In genomic region chr1:64391525-64391924, GRCm38 (mm10) we compare ENCODE assay signal across 25 mouse cellular contexts.
DNase-seq lines count a peak whose midpoint lies in the region; ATAC-seq lines count a peak whose summit lies in the region.
"Had no signal": no experiment of that assay in that cellular context is flagged by ENCODE, and none has a peak within 500 bp of the region (broad histone marks: within the 10 kb centered on the region; RNA-seq: fewer than 3 reads in every experiment).

No protein-coding gene starts in this region.

- H3K27ac ChIP-seq in hindbrain, embryonic 13.5 days: 0 out of 2 replicates have a peak overlapping the region, but pooled peaks have one; percentile 42
- no peak overlapping the region for H3K27ac ChIP-seq in hindbrain, embryonic 10.5 days
- H3K27ac ChIP-seq in neural tube, embryonic 12.5 days: no peak overlapping the region
- no peak overlapping the region for H3K27ac ChIP-seq in neural tube, embryonic 15.5 days (replicated peaks)
- H3K27ac ChIP-seq: embryonic facial prominence, embryonic 10.5 days; embryonic facial prominence, embryonic 13.5 days; forebrain, embryonic 12.5 days; forebrain, embryonic 15.5 days; hindbrain, embryonic 15.5 days; intestine, embryonic 15.5 days had no signal

- H3K9me3 ChIP-seq in hindbrain, embryonic 13.5 days: no peaks in the 10 kb centered on the region
- H3K9me3 ChIP-seq in hindbrain, embryonic 10.5 days: no peaks in the 10 kb centered on the region
- no peaks in the 10 kb centered on the region for H3K9me3 ChIP-seq in neural tube, embryonic 12.5 days
- H3K9me3 ChIP-seq in neural tube, embryonic 15.5 days (replicated peaks): no peaks in the 10 kb centered on the region
- H3K9me3 ChIP-seq: embryonic facial prominence, embryonic 10.5 days; embryonic facial prominence, embryonic 13.5 days; forebrain, embryonic 12.5 days; forebrain, embryonic 15.5 days; G1E; hindbrain, embryonic 15.5 days; intestine, embryonic 15.5 days had no signal

- DNase-seq in hindbrain, embryonic 10.5 days (ENCODE audit: low spot score): no peak
- no peak for DNase-seq in neural tube, embryonic 10.5 days (ENCODE audit: extremely low spot score, low spot score)
- no peak for DNase-seq in kidney, adult 11 months
- DNase-seq: adrenal gland, postnatal 10 days; B cell, adult 2 months; cerebellum, adult 11-12 months; cerebellum, adult 8-10 months; cerebellum, postnatal 10 days; cerebellum, postnatal 36 days; embryo, embryonic 11 days; gastrocnemius, postnatal 25 days had no signal

- no peak overlapping the region for H3K4me3 ChIP-seq in hindbrain, embryonic 13.5 days
- H3K4me3 ChIP-seq in hindbrain, embryonic 10.5 days: no peak overlapping the region
- H3K4me3 ChIP-seq in neural tube, embryonic 12.5 days: no peak overlapping the region
- H3K4me3 ChIP-seq in neural tube, embryonic 15.5 days (replicated peaks): no peak overlapping the region
- H3K4me3 ChIP-seq: embryonic facial prominence, embryonic 10.5 days; embryonic facial prominence, embryonic 13.5 days; erythroblast, embryonic 14.5 days; forebrain, embryonic 12.5 days; forebrain, embryonic 15.5 days; hindbrain, embryonic 15.5 days; intestine, embryonic 15.5 days had no signal

- 0 out of 2 replicates have a peak, but pooled peaks cover 4% of the 10 kb centered on the region for H3K4me1 ChIP-seq in hindbrain, embryonic 13.5 days (replicated peaks)
- no peaks in the 10 kb centered on the region for H3K4me1 ChIP-seq in hindbrain, embryonic 10.5 days (replicated peaks)
- H3K4me1 ChIP-seq in neural tube, embryonic 12.5 days: no peaks in the 10 kb centered on the region; the same call in 1 of the 2 replicates
- H3K4me1 ChIP-seq in neural tube, embryonic 15.5 days: peaks cover 10% of the 10 kb centered on the region
- H3K4me1 ChIP-seq: embryonic facial prominence, embryonic 10.5 days; embryonic facial prominence, embryonic 13.5 days; forebrain, embryonic 12.5 days; forebrain, embryonic 15.5 days; hindbrain, embryonic 15.5 days; intestine, embryonic 15.5 days had no signal

- no peaks in the 10 kb centered on the region for H3K27me3 ChIP-seq in hindbrain, embryonic 13.5 days
- no peaks in the 10 kb centered on the region for H3K27me3 ChIP-seq in hindbrain, embryonic 10.5 days (ENCODE audit: insufficient read depth, poor library complexity, severe bottlenecking)
- H3K27me3 ChIP-seq in neural tube, embryonic 12.5 days (replicated peaks): no peaks in the 10 kb centered on the region
- H3K27me3 ChIP-seq in neural tube, embryonic 15.5 days (replicated peaks): no peaks in the 10 kb centered on the region
- H3K27me3 ChIP-seq: CH12.LX; embryonic facial prominence, embryonic 13.5 days; forebrain, embryonic 12.5 days; forebrain, embryonic 15.5 days; hindbrain, embryonic 15.5 days; intestine, embryonic 15.5 days; Patski had no signal

- 57% methylated on average over 8 of the region's 8 CpGs for WGBS in hindbrain, embryonic 13.5 days
- WGBS in hindbrain, embryonic 10.5 days: 92% methylated on average over 8 of the region's 8 CpGs
- 20% methylated on average over 8 of the region's 8 CpGs for WGBS in neural tube, embryonic 12.5 days
- WGBS in neural tube, embryonic 15.5 days: 20% methylated on average over 8 of the region's 8 CpGs

- no peak overlapping the region for H3K9ac ChIP-seq in hindbrain, embryonic 13.5 days
- H3K9ac ChIP-seq in neural tube, embryonic 12.5 days: no peak overlapping the region
- H3K9ac ChIP-seq in neural tube, embryonic 15.5 days (replicated peaks): no peak overlapping the region
- H3K9ac ChIP-seq: embryonic facial prominence, embryonic 13.5 days; forebrain, embryonic 12.5 days; forebrain, embryonic 15.5 days; hindbrain, embryonic 15.5 days; intestine, embryonic 15.5 days had no signal

- no peak for ATAC-seq in hindbrain, embryonic 13.5 days (ENCODE audit: low FRiP score)
- ATAC-seq in neural tube, embryonic 12.5 days (ENCODE audit: low FRiP score, low read depth): peak; percentile 44; the same call in 1 of the 2 replicates
- ATAC-seq in neural tube, embryonic 15.5 days (ENCODE audit: low FRiP score): 0 out of 2 replicates have a peak, but pooled peaks have one; percentile 63
- ATAC-seq: forebrain, embryonic 15.5 days; intestine, embryonic 15.5 days; Patski had no signal

- no peaks in the 10 kb centered on the region for H3K36me3 ChIP-seq in hindbrain, embryonic 13.5 days
- H3K36me3 ChIP-seq in hindbrain, embryonic 10.5 days: no peaks in the 10 kb centered on the region
- no peaks in the 10 kb centered on the region for H3K36me3 ChIP-seq in neural tube, embryonic 12.5 days
- no peaks in the 10 kb centered on the region for H3K36me3 ChIP-seq in neural tube, embryonic 15.5 days
- H3K36me3 ChIP-seq: embryonic facial prominence, embryonic 10.5 days; embryonic facial prominence, embryonic 13.5 days; forebrain, embryonic 12.5 days; forebrain, embryonic 15.5 days; G1E; hindbrain, embryonic 15.5 days; intestine, embryonic 15.5 days had no signal

- no peak overlapping the region for H3K4me2 ChIP-seq in hindbrain, embryonic 13.5 days
- no peak overlapping the region for H3K4me2 ChIP-seq in neural tube, embryonic 12.5 days (replicated peaks)
- H3K4me2 ChIP-seq in neural tube, embryonic 15.5 days: no peak overlapping the region; the same call in 1 of the 2 replicates
- H3K4me2 ChIP-seq: embryonic facial prominence, embryonic 13.5 days; forebrain, embryonic 12.5 days; forebrain, embryonic 15.5 days; heart, embryonic 11.5 days; hindbrain, embryonic 15.5 days; intestine, embryonic 15.5 days had no signal
